Mouse (Mus musculus) embryonic fibroblast, embryonic 13.5 days (primary cell): ENCODE measurements around the gene Mea1.

Experiments
- CTCF ChIP-seq: IDR thresholded peaks from 2 replicates; pipeline ENCODE4 v1.5.1; 2011; ENCODE audit warnings: mild to moderate bottlenecking, control low read depth, low read length, moderate library complexity, borderline replicate concordance; ENCODE audit not compliant: insufficient read depth
- POLR2A ChIP-seq: IDR thresholded peaks from 2 replicates; pipeline ENCODE4 v1.6.1; 2011; ENCODE audit warnings: low read depth, mild to moderate bottlenecking, control low read depth, low read length, moderate library complexity

DNA sequence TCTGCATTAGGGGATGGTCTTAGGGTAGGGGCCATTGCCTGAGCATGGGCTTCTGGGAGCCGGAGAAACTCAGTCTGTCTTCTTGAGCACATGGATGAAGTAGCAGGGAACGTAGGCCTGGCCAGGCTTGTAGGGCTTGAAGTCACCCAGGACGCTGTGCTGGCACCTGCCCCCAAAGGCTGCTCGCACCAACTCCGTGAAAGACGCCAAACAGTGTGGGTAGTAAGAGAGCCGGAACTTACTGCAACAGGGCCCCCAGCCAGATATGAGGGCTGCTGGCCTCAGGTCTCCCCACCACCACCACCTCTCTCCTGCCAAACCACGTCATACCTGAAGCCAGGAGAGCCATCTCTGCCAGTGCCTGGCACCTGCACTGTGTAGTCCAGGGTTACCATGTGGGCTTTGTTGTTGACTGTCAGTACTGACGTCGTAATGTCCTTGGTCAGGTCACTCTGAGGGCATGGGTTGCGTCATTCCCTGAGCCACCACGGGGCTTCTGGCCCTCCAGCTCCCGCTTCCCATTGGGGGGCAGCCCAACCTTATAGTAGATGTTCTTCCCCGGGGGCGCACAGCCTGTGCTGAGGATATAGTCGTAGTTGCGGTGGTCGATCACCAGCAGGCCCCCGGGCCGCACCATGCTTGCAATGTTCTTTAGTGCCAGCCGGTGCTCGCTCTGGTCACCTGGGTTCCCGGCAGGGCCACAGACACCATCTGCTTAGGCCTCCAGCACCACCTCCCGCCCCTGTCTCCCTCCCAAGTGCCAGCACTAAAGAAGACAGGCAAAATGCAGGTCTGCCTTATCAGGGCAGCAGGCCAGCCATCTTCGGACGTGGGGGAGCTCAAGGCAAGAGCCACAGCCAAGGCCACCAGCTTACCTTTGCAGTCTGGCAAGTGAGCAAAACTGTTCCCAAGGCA, 47.4 kb downstream of the Mea1 start:
- no peak for TF ChIP-seq CTCF
- TF ChIP-seq POLR2A, result no peak
